Mouse (Mus musculus) MEL (cell line): Measurements from ENCODE around the gene Aldh9a1. TPM values are rescaled to one million over a fixed set of nuclear protein-coding genes. Genes with fewer than 3 reads are reported as not detected.

Experiments
- DNase-seq: peaks from one replicate; pipeline ENCODE4 v3.0.0; 2011; ENCODE audit warnings: low read depth, low spot score
- H3K27ac ChIP-seq: 2 replicates; pipeline ENCODE4 v1.5.1; 2012; ENCODE audit warnings: low read depth, mild to moderate bottlenecking, control low read depth, low read length, moderate library complexity; ENCODE audit not compliant: control insufficient read depth
- H3K27me3 ChIP-seq, 2 experiments: fragments of 150-350 bp in 1 of 2; sonication (generic) in 1 of 2; 2 replicates each; pipeline ENCODE4 v1.6.1; 2012; ENCODE audit warnings: low read length in 2 of 2, mild to moderate bottlenecking in 2 of 2, improper control_type of control experiment in 1 of 2, moderate library complexity in 1 of 2; ENCODE audit not compliant: insufficient read depth in 2 of 2, control insufficient read depth in 1 of 2
- H3K36me3 ChIP-seq, 2 experiments: 2 replicates each; pipeline ENCODE4 v1.6.1; 2012 to 2014; ENCODE audit warnings: low read length in 2 of 2, improper control_type of control experiment in 1 of 2, inconsistent platforms in 1 of 2, mild to moderate bottlenecking in 1 of 2; ENCODE audit not compliant: insufficient read depth in 2 of 2, control insufficient read depth in 1 of 2
- H3K4me1 ChIP-seq, 2 experiments: fragments of 150-350 bp in 1 of 2; sonication (generic) in 1 of 2; 2 replicates each; pipeline ENCODE4 v1.6.1; 2012; ENCODE audit warnings: low read length in 2 of 2, improper control_type of control experiment in 1 of 2, mild to moderate bottlenecking in 1 of 2; ENCODE audit not compliant: insufficient read depth in 2 of 2, control insufficient read depth in 1 of 2
- H3K4me3 ChIP-seq, 2 experiments: fragments of 150-350 bp in 1 of 2; sonication (generic) in 1 of 2; 2 replicates each; pipeline ENCODE4 v1.5.1; 2012; ENCODE audit warnings: low read depth in 2 of 2, low read length in 2 of 2, mild to moderate bottlenecking in 2 of 2, moderate library complexity in 2 of 2, control low read depth in 1 of 2, improper control_type of control experiment in 1 of 2; ENCODE audit not compliant: control insufficient read depth in 1 of 2, insufficient read depth in 1 of 2
- H3K79me2 ChIP-seq: 2 replicates; pipeline ENCODE4 v1.6.1; 2012; ENCODE audit warnings: mild to moderate bottlenecking, low read length, moderate library complexity; ENCODE audit not compliant: control insufficient read depth, poor library complexity, insufficient read depth
- H3K9ac ChIP-seq: 2 replicates; pipeline ENCODE4 v1.6.1; 2012; ENCODE audit warnings: low read depth, mild to moderate bottlenecking, control low read depth, low read length, moderate library complexity; ENCODE audit not compliant: control insufficient read depth, poor library complexity, severe bottlenecking
- H3K9me3 ChIP-seq: fragments of 150-350 bp; sonication (generic); replicated peaks from 2 replicates; pipeline ENCODE4 v1.6.1; 2012; ENCODE audit warnings: mild to moderate bottlenecking, low read length, improper control_type of control experiment, moderate library complexity; ENCODE audit not compliant: insufficient read depth
- BHLHE40 ChIP-seq: IDR thresholded peaks from 2 replicates; pipeline ENCODE4 v1.6.1; 2012; ENCODE audit warnings: low read depth, mild to moderate bottlenecking, inconsistent platforms, low read length, improper control_type of control experiment, borderline replicate concordance
- CHD1 ChIP-seq: IDR thresholded peaks from 2 replicates; pipeline ENCODE4 v1.6.1; 2012; ENCODE audit warnings: low read depth, mild to moderate bottlenecking, inconsistent platforms, low read length, improper control_type of control experiment
- CTCF ChIP-seq, 3 experiments: IDR thresholded peaks in 2 of 3; conservative IDR thresholded peaks in 1 of 3; 2 replicates each; pipeline ENCODE4 v1.5.1; 2011 to 2012; ENCODE audit warnings: low read length in 3 of 3, low read depth in 2 of 3, mild to moderate bottlenecking in 2 of 3, improper control_type of control experiment in 1 of 3, inconsistent platforms in 1 of 3, mixed read lengths in 1 of 3, moderate library complexity in 1 of 3; ENCODE audit not compliant: control insufficient read depth in 1 of 3, insufficient read depth in 1 of 3, poor library complexity in 1 of 3, severe bottlenecking in 1 of 3
- E2F4 ChIP-seq: IDR thresholded peaks from 2 replicates; pipeline ENCODE4 v1.6.1; 2011; ENCODE audit warnings: low read depth, low read length, improper control_type of control experiment, borderline replicate concordance
- ELF1 ChIP-seq: IDR thresholded peaks from 2 replicates; pipeline ENCODE4 v1.6.1; 2014; ENCODE audit warnings: low read depth, mild to moderate bottlenecking, inconsistent platforms, low read length, improper control_type of control experiment, moderate library complexity
- EP300 ChIP-seq, 2 experiments: IDR thresholded peaks; 2 replicates each; pipeline ENCODE4 v1.6.1; 2011; ENCODE audit warnings: improper control_type of control experiment in 2 of 2, low read length in 2 of 2, low read depth in 1 of 2, mild to moderate bottlenecking in 1 of 2
- ETS1 ChIP-seq: IDR thresholded peaks from 2 replicates; pipeline ENCODE4 v1.6.1; 2012; ENCODE audit warnings: low read depth, mild to moderate bottlenecking, inconsistent platforms, low read length, improper control_type of control experiment, moderate library complexity
- HCFC1 ChIP-seq: IDR thresholded peaks from 2 replicates; pipeline ENCODE4 v1.6.1; 2012; ENCODE audit warnings: low read depth, mild to moderate bottlenecking, inconsistent platforms, low read length, improper control_type of control experiment, moderate library complexity
- KAT2A ChIP-seq: conservative IDR thresholded peaks from 2 replicates; pipeline ENCODE4 v1.6.1; 2012; ENCODE audit warnings: low read depth, low read length, improper control_type of control experiment, inconsistent platforms
- MAFK ChIP-seq: IDR thresholded peaks from 2 replicates; pipeline ENCODE4 v1.6.1; 2011; ENCODE audit warnings: low read depth, mild to moderate bottlenecking, low read length, improper control_type of control experiment, borderline replicate concordance
- MAX ChIP-seq: IDR thresholded peaks from 2 replicates; pipeline ENCODE4 v1.6.1; 2011; ENCODE audit warnings: low read length, improper control_type of control experiment
- MEF2A ChIP-seq: IDR thresholded peaks from 2 replicates; pipeline ENCODE4 v1.6.1; 2014; ENCODE audit warnings: low read depth, mild to moderate bottlenecking, inconsistent platforms, low read length, improper control_type of control experiment; ENCODE audit not compliant: poor library complexity, insufficient replicate concordance, severe bottlenecking; ENCODE audit errors: extremely low read depth
- MXI1 ChIP-seq: IDR thresholded peaks from 2 replicates; pipeline ENCODE4 v1.6.1; 2011; ENCODE audit warnings: mild to moderate bottlenecking, low read depth, low read length, improper control_type of control experiment
- NELFE ChIP-seq: IDR thresholded peaks from 2 replicates; pipeline ENCODE4 v1.6.1; 2011; ENCODE audit warnings: low read depth, low read length, improper control_type of control experiment
- POLR2A ChIP-seq, 2 experiments: IDR thresholded peaks; 2 replicates each; pipeline ENCODE4 v1.6.1; 2011 to 2012; ENCODE audit warnings: low read length in 2 of 2, mild to moderate bottlenecking in 2 of 2, control low read depth in 1 of 2, improper control_type of control experiment in 1 of 2, low read depth in 1 of 2, moderate library complexity in 1 of 2; ENCODE audit not compliant: control insufficient read depth in 1 of 2, insufficient read depth in 1 of 2, poor library complexity in 1 of 2
- RAD21 ChIP-seq: IDR thresholded peaks from 2 replicates; pipeline ENCODE4 v1.6.1; 2011; ENCODE audit warnings: mild to moderate bottlenecking, low read depth, low read length, improper control_type of control experiment
- SIN3A ChIP-seq: IDR thresholded peaks from 2 replicates; pipeline ENCODE4 v1.6.1; 2012; ENCODE audit warnings: low read length, improper control_type of control experiment, inconsistent platforms
- SMC3 ChIP-seq: IDR thresholded peaks from 2 replicates; pipeline ENCODE4 v1.6.1; 2011; ENCODE audit warnings: low read depth, low read length, improper control_type of control experiment
- TCF12 ChIP-seq: IDR thresholded peaks from 2 replicates; pipeline ENCODE4 v1.6.1; 2014; ENCODE audit warnings: low read depth, mild to moderate bottlenecking, inconsistent platforms, low read length, improper control_type of control experiment, moderate library complexity
- USF1 ChIP-seq: IDR thresholded peaks from 2 replicates; pipeline ENCODE4 v1.6.1; 2014; ENCODE audit warnings: low read depth, mild to moderate bottlenecking, inconsistent platforms, low read length, improper control_type of control experiment, moderate library complexity
- ZC3H11A ChIP-seq: IDR thresholded peaks from 2 replicates; pipeline ENCODE4 v1.6.1; 2012; ENCODE audit warnings: low read depth, mild to moderate bottlenecking, inconsistent platforms, low read length, improper control_type of control experiment
- ZMIZ1 ChIP-seq: IDR thresholded peaks from 2 replicates; pipeline ENCODE4 v1.6.1; 2012; ENCODE audit warnings: low read depth, mild to moderate bottlenecking, inconsistent platforms, low read length, improper control_type of control experiment, moderate library complexity
- polyA plus RNA-seq, 2 experiments: library from polyadenylated mRNA; stranded (reverse) in 1 of 2; unstranded in 1 of 2; fragments of >175 nt in 1 of 2; fragments of >200 nt in 1 of 2; gene quantifications; 2 replicates each; pipeline versions ENCODE4 v1.2.1 to v1.2.4; 2012; ENCODE audit warnings: low replicate concordance in 2 of 2, low read depth in 1 of 2; ENCODE audit not compliant: insufficient read length in 2 of 2, insufficient read depth in 1 of 2, missing spikeins in 1 of 2
- total RNA-seq: library from RNA; depleted of rRNA; stranded (reverse); fragments of 300-350 nt; gene quantifications from 2 replicates; pipeline ENCODE4 v1.2.3, GENCODE M21; 2012

Aldh9a1 gene
- total and polyA plus RNA-seq, 3 experiments, result 14.3 to 78.2 TPM; not detected in 1

DNA sequence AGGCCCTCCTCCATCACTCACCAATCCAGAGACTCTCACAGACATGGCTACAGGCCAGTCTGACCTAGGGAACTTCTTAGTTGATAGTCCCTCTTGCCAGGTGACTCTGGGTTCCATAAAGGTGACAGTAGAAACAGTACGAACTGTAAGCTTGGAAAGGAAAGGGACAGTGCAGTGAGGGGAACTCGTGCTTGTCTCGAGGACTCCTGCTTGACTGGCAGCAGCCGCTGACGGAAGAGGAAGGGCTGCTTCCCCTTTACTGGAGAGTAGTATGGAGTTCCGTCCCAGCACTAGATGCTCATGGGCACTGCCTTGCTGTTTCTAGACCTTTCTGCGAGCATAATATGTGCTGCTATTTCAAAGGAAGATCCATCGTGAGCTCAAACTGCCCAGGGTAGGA is 18.7 kb upstream of the Aldh9a1 start:
- peaks cover 0 to 6% of the 10 kb centered on the region in 2 experiments; a peak in 2 of 4 replicates for H3K36me3 ChIP-seq
- TF ChIP-seq MXI1 (no peak), USF1 (no peak), ZC3H11A (no peak), KAT2A (no peak), MAFK (no peak)
- DNase-seq, result no peak
- no peaks in the 10 kb centered on the region for H3K27me3 ChIP-seq
- no peaks in the 10 kb centered on the region for H3K9me3 ChIP-seq
- H3K79me2 ChIP-seq, result no peaks in the 10 kb centered on the region
- no peak overlapping the region for H3K4me3 ChIP-seq
- no peak overlapping the region for H3K9ac ChIP-seq
- no peaks in the 10 kb centered on the region for H3K4me1 ChIP-seq
- no peak overlapping the region for H3K27ac ChIP-seq

DNA sequence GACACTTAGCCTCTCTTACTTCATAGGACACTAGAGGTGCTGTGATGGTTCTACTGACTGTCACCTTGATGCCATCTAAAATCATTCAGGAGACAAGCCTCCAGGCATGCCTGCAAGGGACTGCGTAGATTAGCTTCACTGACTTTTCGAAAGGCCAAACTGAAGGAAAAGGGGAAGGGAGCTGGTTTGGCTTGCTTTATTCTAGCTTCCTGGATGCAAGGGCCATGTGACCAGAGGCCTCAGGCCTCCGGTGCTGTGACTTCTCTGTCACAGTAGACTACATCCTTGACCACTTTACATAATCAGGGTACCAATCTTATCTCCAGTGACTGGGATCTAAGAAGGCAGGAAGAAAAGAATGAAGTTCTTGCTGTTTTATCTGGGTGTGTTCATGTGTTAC is 13.4 kb upstream of the Aldh9a1 start:
- H3K4me1 ChIP-seq, result peaks cover 3 to 15% of the 10 kb centered on the region in 2 experiments
- H3K36me3 ChIP-seq, result peaks cover 2 to 7% of the 10 kb centered on the region in 2 experiments; a peak in 3 of 4 replicates
- DNase-seq, result no peak
- no peak overlapping the region for H3K9ac ChIP-seq
- TF ChIP-seq ZMIZ1 (no peak), USF1 (peak; percentile 39)
- TF ChIP-seq, all 39 proteins: peak for 1
- H3K27ac ChIP-seq, result no peak overlapping the region
- no peaks in the 10 kb centered on the region for H3K27me3 ChIP-seq
- no peaks in the 10 kb centered on the region for H3K9me3 ChIP-seq
- no peaks in the 10 kb centered on the region; the same call in 1 of the 2 replicates for H3K79me2 ChIP-seq
- no peak overlapping the region for H3K4me3 ChIP-seq

DNA sequence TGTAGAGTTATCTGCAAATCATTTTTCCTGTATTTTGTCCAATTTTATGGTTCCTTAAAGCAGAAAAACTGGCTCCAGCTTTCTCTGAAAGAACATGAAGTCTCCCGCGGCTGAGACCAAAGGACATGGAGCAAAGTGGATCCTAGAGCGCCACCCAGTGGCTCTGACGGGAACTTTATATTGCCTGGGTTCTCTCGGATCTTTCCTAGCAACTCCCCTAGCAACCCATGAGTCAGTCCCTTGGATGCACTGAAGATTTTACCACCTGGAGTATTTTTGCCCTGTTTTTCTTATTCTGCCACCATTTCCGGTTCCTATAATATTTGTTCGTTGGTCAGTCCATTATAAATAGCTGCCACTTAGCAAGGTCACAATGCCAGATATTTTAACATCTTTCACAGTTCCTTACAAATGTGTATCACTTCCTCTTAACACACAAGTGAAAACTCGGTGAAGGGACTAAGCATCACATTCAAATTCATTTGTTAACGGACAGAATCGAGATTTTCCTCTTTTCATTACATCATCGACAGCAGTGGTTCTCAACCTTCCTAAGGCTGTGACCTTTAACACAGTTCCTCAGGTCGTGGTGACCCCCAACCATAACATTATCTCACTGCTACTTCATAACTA is 12.2 kb upstream of the Aldh9a1 start:
- Histone ChIP-seq H3K9ac (peak overlapping the region; percentile 21; the same call in 1 of the 2 replicates), H3K27ac (no peak overlapping the region), H3K4me1 (peaks cover 3 to 16% of the 10 kb centered on the region in 2 experiments), H3K79me2 (no peaks in the 10 kb centered on the region; the same call in 1 of the 2 replicates), H3K4me3 (no peak overlapping the region), H3K9me3 (no peaks in the 10 kb centered on the region), H3K36me3 (peaks cover 0 to 7% of the 10 kb centered on the region in 2 experiments; a peak in 2 of 4 replicates), H3K27me3 (no peaks in the 10 kb centered on the region)
- TF ChIP-seq MXI1 (0 out of 2 replicates have a peak, but pooled peaks have one; percentile 47), RAD21 (peak; percentile 77), CTCF (IDR thresholded peaks at IDR 0.05 in 2 of 3, conservative IDR thresholded peaks at IDR 0.05 in 1 of 3; ENCODE audit: control insufficient read depth in 1 of 3, insufficient read depth in 1 of 3, low read depth in 2 of 3, low read length in 3 of 3, poor library complexity in 1 of 3, severe bottlenecking in 1 of 3) (peak; percentile 70 to 87 (median 71)), ETS1 (no peak), ELF1 (no peak), HCFC1 (no peak), SMC3 (peak; percentile 83), E2F4 (no peak), NELFE (no peak), POLR2A (IDR thresholded peaks at IDR 0.05; ENCODE audit: control insufficient read depth in 1 of 2, insufficient read depth in 1 of 2, low read depth in 1 of 2, low read length in 2 of 2, poor library complexity in 1 of 2) (no peak), MEF2A (no peak), TCF12 (no peak), BHLHE40 (no peak), SIN3A (peak; percentile 65), CHD1 (no peak), MAX (no peak), EP300 (IDR thresholded peaks at IDR 0.05; ENCODE audit: low read depth in 1 of 2, low read length in 2 of 2) (no peak), ZC3H11A (peak; percentile 79)
- peak; percentile 92 for DNase-seq
